In genomic region chr10:110760552-110760951, GRCm38 (mm10) we compare ENCODE assay signal across 8 mouse cellular contexts. TPM values are rescaled to one million over a fixed set of nuclear protein-coding genes. Genes with fewer than 3 reads are reported as not detected.
DNase-seq lines count a peak whose midpoint lies in the region; ATAC-seq and TF ChIP-seq lines count a peak whose summit lies in the region.
"Not testable (repeated sequence)": the region's sequence is repeated elsewhere in the genome, so short reads cannot be mapped to it uniquely, and the experiment has no call there.

No protein-coding gene starts in this region.

- not testable (repeated sequence) for H3K9me3 ChIP-seq in heart, postnatal 0 days (replicated peaks; ENCODE audit: control insufficient read depth, low read length); limb, embryonic 14.5 days (ENCODE audit: control insufficient read depth, low read length); midbrain, embryonic 12.5 days; stomach, postnatal 0 days (ENCODE audit: control insufficient read depth, low read length)

- H3K27ac ChIP-seq in heart, postnatal 0 days (ENCODE audit: low read depth); limb, embryonic 14.5 days (replicated peaks; ENCODE audit: low read depth, low read length); midbrain, embryonic 12.5 days (replicated peaks); stomach, postnatal 0 days (replicated peaks): not testable (repeated sequence)

- not testable (repeated sequence) for H3K4me3 ChIP-seq in heart, postnatal 0 days (ENCODE audit: low read depth, low read length); limb, embryonic 14.5 days (replicated peaks; ENCODE audit: low read length); midbrain, embryonic 12.5 days; stomach, postnatal 0 days (ENCODE audit: low read depth, low read length)

- peak; percentile 74 for TF ChIP-seq CTCF in heart, postnatal 0 days (IDR thresholded peaks at IDR 0.05; ENCODE audit: low read depth)
- TF ChIP-seq CTCF in stomach, postnatal 0 days (IDR thresholded peaks at IDR 0.05; ENCODE audit: low read depth), result peak; percentile 75

- not testable (repeated sequence) for H3K9ac ChIP-seq in heart, postnatal 0 days (replicated peaks; ENCODE audit: low read depth, low read length); limb, embryonic 14.5 days (ENCODE audit: low read depth, low read length, severe bottlenecking); midbrain, embryonic 12.5 days (replicated peaks); stomach, postnatal 0 days (ENCODE audit: low read length)

- TF ChIP-seq EP300 in heart, postnatal 0 days (IDR thresholded peaks at IDR 0.05; ENCODE audit: low read depth); stomach, postnatal 0 days (optimal IDR thresholded peaks at IDR 0.05): not testable (repeated sequence)

- TF ChIP-seq POLR2A in limb, embryonic 14.5 days (IDR thresholded peaks at IDR 0.05; ENCODE audit: borderline replicate concordance, extremely low read depth, insufficient read depth, insufficient read length), result not testable (repeated sequence)

- not testable (repeated sequence) for H3K4me1 ChIP-seq in heart, postnatal 0 days (ENCODE audit: control insufficient read depth, insufficient read depth); limb, embryonic 14.5 days (ENCODE audit: control insufficient read depth, insufficient read depth, low read length); midbrain, embryonic 12.5 days; stomach, postnatal 0 days (replicated peaks; ENCODE audit: control insufficient read depth, insufficient read depth)

- peak; percentile 79 for ATAC-seq in heart, postnatal 0 days (ENCODE audit: insufficient read depth, low read depth)
- ATAC-seq in limb, embryonic 14.5 days (ENCODE audit: low FRiP score, low read depth), result peak; percentile 66
- peak; percentile 70 for ATAC-seq in midbrain, embryonic 12.5 days (ENCODE audit: low FRiP score, low read depth)
- peak; percentile 57; the same call in 1 of the 2 replicates for ATAC-seq in stomach, postnatal 0 days (ENCODE audit: low FRiP score, low TSS enrichment)

- H3K27me3 ChIP-seq in heart, postnatal 0 days (ENCODE audit: control insufficient read depth, insufficient read depth, low read length); limb, embryonic 14.5 days (ENCODE audit: control insufficient read depth, insufficient read depth, low read length); midbrain, embryonic 12.5 days; stomach, postnatal 0 days (ENCODE audit: control insufficient read depth, insufficient read depth, low read length): not testable (repeated sequence)

- 40% methylated on average over 7 of the region's 12 CpGs for WGBS in heart, postnatal 0 days
- WGBS in limb, embryonic 14.5 days, result 56% methylated on average over 7 of the region's 12 CpGs
- WGBS in midbrain, embryonic 12.5 days, result 62% methylated on average over 7 of the region's 12 CpGs
- 61% methylated on average over 7 of the region's 12 CpGs for WGBS in stomach, postnatal 0 days

- H3K4me2 ChIP-seq in heart, postnatal 0 days (ENCODE audit: low read depth, low read length); limb, embryonic 14.5 days (replicated peaks; ENCODE audit: low read depth, low read length, severe bottlenecking); midbrain, embryonic 12.5 days (replicated peaks); stomach, postnatal 0 days (replicated peaks; ENCODE audit: low read depth): not testable (repeated sequence)

- DNase-seq in ES-CJ7 (ENCODE audit: low read depth, low spot score), result peak; percentile 84
- DNase-seq in c-Kit-positive CD71-positive TER-119-negative erythroid progenitor cells, embryonic 14.5 days (ENCODE audit: low read depth), result peak; percentile 34
- DNase-seq in fibroblast of lung, adult 2 months (ENCODE audit: low read depth), result peak; percentile 16
- DNase-seq in heart, postnatal 0 days (ENCODE audit: low spot score); stomach, postnatal 0 days (ENCODE audit: low spot score): not testable (repeated sequence)
- DNase-seq in kidney, adult 11 months, result peak; percentile 24
- peak; percentile 58 for DNase-seq in limb, embryonic 14.5 days (ENCODE audit: low spot score)

- H3K36me3 ChIP-seq in heart, postnatal 0 days (replicated peaks; ENCODE audit: control insufficient read depth, insufficient read depth, low read length), result peaks cover 81% of the 10 kb centered on the region
- H3K36me3 ChIP-seq in limb, embryonic 14.5 days (ENCODE audit: control insufficient read depth, insufficient read depth, low read length), result peaks cover 70% of the 10 kb centered on the region
- H3K36me3 ChIP-seq in midbrain, embryonic 12.5 days, result peaks cover 64% of the 10 kb centered on the region
- peaks cover 15% of the 10 kb centered on the region; the same call in 1 of the 2 replicates for H3K36me3 ChIP-seq in stomach, postnatal 0 days (ENCODE audit: control insufficient read depth, insufficient read depth, low read length)

RNA-seq across cellular contexts. Expression of gene E2f7, which starts 15.3 kb away (rescaled TPM):
- total RNA-seq in heart, postnatal 0 days (2014; rRNA removed; ENCODE audit: low replicate concordance), result 6.1 and 17.1 TPM in 2 replicates
- polyA plus RNA-seq in heart, postnatal 0 days (2015; fragmentation: Nextera tagmentation; extraction: Ambion mirVana), result 3.7 and 4.7 TPM in 2 replicates
- polyA plus RNA-seq in limb, embryonic 14.5 days (2012; rRNA removed), result 8.4 and 8.5 TPM in 2 replicates
- polyA plus RNA-seq in limb, embryonic 14.5 days (2014; fragmentation: Nextera tagmentation; extraction: Ambion mirVana), result 17.2 and 23.0 TPM in 2 replicates
- polyA plus RNA-seq in midbrain, embryonic 12.5 days (2016; fragmentation: Nextera tagmentation; extraction: Ambion mirVana), result 34.8 and 35.4 TPM in 2 replicates
- 3.3 and 5.4 TPM in 2 replicates for polyA plus RNA-seq in stomach, postnatal 0 days (2015; fragmentation: Nextera tagmentation; extraction: Ambion mirVana)
